Mouse (Mus musculus) CH12.LX (cell line): Measurements from ENCODE around the gene Tfdp2. TPM values are rescaled to one million over a fixed set of nuclear protein-coding genes. Genes with fewer than 3 reads are reported as not detected.

ENCODE experiments used
- DNase-seq: peaks from one replicate; pipeline ENCODE4 v3.0.0-alpha.2; 2013; ENCODE audit errors: extremely low read depth
- H3K27ac ChIP-seq: 2 replicates; pipeline ENCODE4 v1.5.1; 2012; ENCODE audit warnings: low read depth, mild to moderate bottlenecking, control low read depth, moderate library complexity; ENCODE audit not compliant: insufficient read depth
- H3K27me3 ChIP-seq: replicated peaks from 2 replicates; pipeline ENCODE3; 2012; ENCODE audit warnings: inconsistent platforms
- H3K36me3 ChIP-seq, 2 experiments: replicated peaks in 1 of 2; 2 replicates each; pipeline versions ENCODE3 to v1.6.1; 2012; ENCODE audit warnings: inconsistent platforms in 1 of 2, low read length in 1 of 2, mild to moderate bottlenecking in 1 of 2, mixed read lengths in 1 of 2, moderate library complexity in 1 of 2; ENCODE audit not compliant: control insufficient read depth in 1 of 2, insufficient read depth in 1 of 2
- H3K4me1 ChIP-seq, 2 experiments: 2 replicates each; pipeline ENCODE4 v1.6.1; 2012; ENCODE audit warnings: inconsistent platforms in 1 of 2, moderate library complexity in 1 of 2; ENCODE audit not compliant: insufficient read depth in 2 of 2, control insufficient read depth in 1 of 2
- H3K4me2 ChIP-seq: 2 replicates; pipeline ENCODE4 v1.6.1; 2012; ENCODE audit warnings: low read depth, mild to moderate bottlenecking, control low read depth; ENCODE audit not compliant: poor library complexity, insufficient read depth, severe bottlenecking
- H3K4me3 ChIP-seq, 3 experiments: fragments of 150-350 bp in 1 of 3; sonication (generic) in 1 of 3; replicated peaks in 1 of 3; 2 replicates each; pipeline versions ENCODE3 to v1.5.1; 2011 to 2012; ENCODE audit warnings: low read depth in 2 of 3, low read length in 2 of 3, mild to moderate bottlenecking in 2 of 3, moderate library complexity in 2 of 3, control low read depth in 1 of 3, improper control_type of control experiment in 1 of 3, inconsistent platforms in 1 of 3, mixed read lengths in 1 of 3; ENCODE audit not compliant: poor library complexity in 1 of 3
- H3K79me2 ChIP-seq: replicated peaks from 2 replicates; pipeline ENCODE4 v1.6.1; 2012; ENCODE audit warnings: mild to moderate bottlenecking, moderate library complexity; ENCODE audit not compliant: control insufficient read depth, poor library complexity, insufficient read depth, severe bottlenecking; ENCODE audit errors: extremely low read depth
- H3K9ac ChIP-seq: 2 replicates; pipeline ENCODE4 v1.6.1; 2012; ENCODE audit warnings: low read depth, mild to moderate bottlenecking, control low read depth, moderate library complexity; ENCODE audit not compliant: insufficient read depth
- H3K9me3 ChIP-seq: replicated peaks from 2 replicates; pipeline ENCODE3; 2012; ENCODE audit warnings: low read length, inconsistent platforms, mixed read lengths
- ELF1 ChIP-seq: IDR thresholded peaks from 2 replicates; pipeline ENCODE4 v1.6.1; 2014; ENCODE audit warnings: low read depth, mild to moderate bottlenecking, inconsistent platforms, low read length, improper control_type of control experiment
- EP300 ChIP-seq: IDR thresholded peaks from 2 replicates; pipeline ENCODE4 v1.6.1; 2011; ENCODE audit warnings: low read length, improper control_type of control experiment
- ETS1 ChIP-seq: conservative IDR thresholded peaks from 2 replicates; pipeline ENCODE4 v1.6.1; 2012; ENCODE audit warnings: low read depth, mild to moderate bottlenecking, inconsistent platforms, low read length, improper control_type of control experiment, moderate library complexity
- GABPA ChIP-seq: IDR thresholded peaks from 2 replicates; pipeline ENCODE4 v1.6.1; 2012; ENCODE audit warnings: low read depth, low read length, improper control_type of control experiment, inconsistent platforms; ENCODE audit not compliant: insufficient replicate concordance
- HCFC1 ChIP-seq: IDR thresholded peaks from 2 replicates; pipeline ENCODE4 v1.6.1; 2012; ENCODE audit warnings: low read depth, mild to moderate bottlenecking, inconsistent platforms, low read length, improper control_type of control experiment
- MAFK ChIP-seq: IDR thresholded peaks from 2 replicates; pipeline ENCODE4 v1.6.1; 2011; ENCODE audit warnings: low read length, improper control_type of control experiment; ENCODE audit not compliant: insufficient replicate concordance
- MXI1 ChIP-seq: IDR thresholded peaks from 2 replicates; pipeline ENCODE4 v1.6.1; 2011; ENCODE audit warnings: mild to moderate bottlenecking, low read depth, low read length, improper control_type of control experiment
- MYC ChIP-seq: IDR thresholded peaks from 2 replicates; pipeline ENCODE4 v1.6.1; 2011; ENCODE audit warnings: low read depth, mild to moderate bottlenecking, improper control_type of control experiment, low read length
- NELFE ChIP-seq: IDR thresholded peaks from 2 replicates; pipeline ENCODE4 v1.6.1; 2011; ENCODE audit warnings: low read depth, low read length, improper control_type of control experiment
- PAX5 ChIP-seq: IDR thresholded peaks from 2 replicates; pipeline ENCODE4 v1.6.1; 2012; ENCODE audit warnings: low read length, inconsistent platforms, mixed read lengths
- POLR2AphosphoS2 ChIP-seq: IDR thresholded peaks from 2 replicates; pipeline ENCODE4 v1.6.1; 2011; ENCODE audit warnings: low read depth, low read length, improper control_type of control experiment
- SIN3A ChIP-seq: IDR thresholded peaks from 2 replicates; pipeline ENCODE4 v1.6.1; 2012; ENCODE audit warnings: low read length, improper control_type of control experiment, inconsistent platforms
- SMC3 ChIP-seq: IDR thresholded peaks from 2 replicates; pipeline ENCODE4 v1.6.1; 2011; ENCODE audit warnings: low read depth, low read length, improper control_type of control experiment
- TBP ChIP-seq: conservative IDR thresholded peaks from 2 replicates; pipeline ENCODE4 v1.6.1; 2011; ENCODE audit warnings: low read depth, low read length, improper control_type of control experiment
- TCF12 ChIP-seq: IDR thresholded peaks from 2 replicates; pipeline ENCODE4 v1.6.1; 2014; ENCODE audit warnings: low read depth, mild to moderate bottlenecking, inconsistent platforms, low read length, improper control_type of control experiment
- UBTF ChIP-seq: IDR thresholded peaks from 2 replicates; pipeline ENCODE4 v1.6.1; 2012; ENCODE audit warnings: low read depth, mild to moderate bottlenecking, inconsistent platforms, low read length, improper control_type of control experiment, moderate library complexity
- USF2 ChIP-seq: conservative IDR thresholded peaks from 2 replicates; pipeline ENCODE4 v1.6.1; 2011; ENCODE audit warnings: low read depth, low read length, improper control_type of control experiment
- ZC3H11A ChIP-seq: IDR thresholded peaks from 2 replicates; pipeline ENCODE4 v1.6.1; 2012; ENCODE audit warnings: low read depth, mild to moderate bottlenecking, inconsistent platforms, low read length, improper control_type of control experiment
- dilution Hi-C: fragments of 300-500 bp; cut with MboI; formaldehyde crosslinking; loops from 2 replicates; pipeline ENCODE4 v1.14.3; 2020; ENCODE audit warnings: low sequenced_read_pairs; ENCODE audit not compliant: extremely low pct_unique_long_range_greater_than_20kb, extremely low pct_ligation_motif_present
- in situ Hi-C: fragments of 300-500 bp; cut with MboI; formaldehyde crosslinking; loops from 3 replicates; pipeline ENCODE4 v1.14.3; 2019; ENCODE audit warnings: low sequenced_read_pairs, low pct_ligation_motif_present, low pct_unique_long_range_greater_than_20kb, mixed read lengths
- polyA plus RNA-seq: library from polyadenylated mRNA; unstranded; fragments of >175 nt; gene quantifications from 2 replicates; pipeline ENCODE4 v1.2.1, GENCODE M21; 2012; ENCODE audit warnings: low read depth; ENCODE audit not compliant: insufficient read length
- total RNA-seq, 2 experiments: library from RNA; depleted of rRNA; stranded (reverse); fragments of 300-350 nt in 1 of 2; fragments of >200 nt in 1 of 2; gene quantifications; 2 replicates each; pipeline ENCODE4 v1.2.3; 2012 to 2014

Gene Tfdp2
- total and polyA plus RNA-seq, 3 experiments, result 3.4 to 4.9 (median 4.7) TPM

DNA sequence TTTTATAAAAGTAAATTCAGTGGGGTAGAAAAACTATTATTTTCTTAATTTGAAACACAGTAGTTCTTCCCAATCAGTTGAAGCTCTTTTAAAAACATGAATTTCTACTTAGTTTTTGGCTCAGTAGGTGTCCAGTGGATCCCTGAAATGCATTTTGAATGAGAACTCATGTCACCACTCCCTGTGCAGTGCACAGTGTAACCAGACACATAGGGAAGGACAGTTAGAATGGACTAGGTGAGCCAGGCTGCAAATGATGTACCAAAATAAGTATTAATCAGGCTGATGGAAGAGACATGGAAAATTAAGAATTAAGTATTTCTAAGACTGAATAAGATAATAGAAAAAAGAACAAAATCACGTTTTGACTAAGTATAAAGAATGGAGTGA, 71.5 kb downstream of the Tfdp2 start:
- Histone ChIP-seq H3K4me2 (no peak overlapping the region), H3K79me2 (no peaks in the 10 kb centered on the region), H3K9me3 (no peaks in the 10 kb centered on the region)
- TF ChIP-seq NELFE (no peak), ELF1 (no peak), UBTF (no peak), SIN3A (no peak), HCFC1 (no peak), ZC3H11A (no peak), TCF12 (no peak), USF2 (no peak), SMC3 (no peak), MYC (no peak), EP300 (no peak)
- TF ChIP-seq, all 38 proteins: peak for 0
- Histone ChIP-seq H3K4me3 (no peak overlapping the region), H3K27ac (no peak overlapping the region), H3K9ac (no peak overlapping the region), H3K36me3 (no peaks in the 10 kb centered on the region), H3K4me1 (no peaks in the 10 kb centered on the region), H3K27me3 (no peaks in the 10 kb centered on the region)
- dilution Hi-C loops (no loop called here), in situ Hi-C loops (no loop called here)
- no peak for DNase-seq

DNA sequence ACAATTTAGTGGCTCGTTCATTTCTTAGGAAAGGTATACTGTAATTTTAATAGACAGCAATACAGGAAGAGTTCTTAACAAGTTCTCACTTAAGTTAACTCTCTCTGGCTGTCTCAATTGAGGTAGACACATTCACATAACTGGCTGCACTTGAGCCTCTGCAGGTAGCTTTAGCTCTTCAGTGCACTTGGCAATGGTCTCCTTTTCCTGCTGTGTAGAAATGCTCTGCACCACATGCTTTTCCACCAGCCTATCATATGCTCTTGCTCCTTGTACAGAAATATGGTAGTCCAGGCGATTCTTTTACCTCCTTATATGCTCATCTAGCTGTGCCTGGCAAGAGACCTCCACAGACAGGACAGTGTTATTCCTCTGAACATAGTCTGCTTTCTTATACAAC, 73.7 kb downstream of the Tfdp2 start:
- Histone ChIP-seq H3K4me2 (no peak overlapping the region), H3K4me3 (no peak overlapping the region), H3K9ac (no peak overlapping the region), H3K36me3 (no peaks in the 10 kb centered on the region), H3K9me3 (no peaks in the 10 kb centered on the region), H3K27ac (no peak overlapping the region)
- DNase-seq, result no peak
- TF ChIP-seq POLR2AphosphoS2 (no peak), ETS1 (no peak), TBP (no peak), UBTF (no peak), PAX5 (no peak), GABPA (no peak), NELFE (no peak), USF2 (no peak), MXI1 (no peak), MAFK (no peak)
- TF ChIP-seq, all 38 proteins: peak for 0
- dilution Hi-C loops, result no loop called here
- no peaks in the 10 kb centered on the region for H3K79me2 ChIP-seq
- in situ Hi-C loops, result no loop called here
- no peaks in the 10 kb centered on the region for H3K4me1 ChIP-seq
- H3K27me3 ChIP-seq, result no peaks in the 10 kb centered on the region
